Mouse (Mus musculus): Measurements from ENCODE around the gene Agpat4.

GRCm38 (mm10) chr17:12155872-12156271 is 37.4 kb downstream of the Agpat4 start:
- no peak for TF ChIP-seq CTCF (IDR thresholded peaks at IDR 0.05; ENCODE audit: low read depth, low read length)
- TF ChIP-seq POLR2A (IDR thresholded peaks at IDR 0.05; ENCODE audit: borderline replicate concordance, low read depth, low read length), result no peak
